Mouse (Mus musculus) hindbrain, embryonic 10.5 days (tissue): ENCODE measurements around the gene Pex5. TPM values are rescaled to one million over a fixed set of nuclear protein-coding genes. Genes with fewer than 3 reads are reported as not detected.
"Not testable (repeated sequence)": the region's sequence is repeated elsewhere in the genome, so short reads cannot be mapped to it uniquely, and the experiment has no call there.

Experiments used
- DNase-seq: peaks from one replicate; pipeline ENCODE4 v3.0.0-alpha.2; 2017; ENCODE audit warnings: low spot score
- H3K27ac ChIP-seq: fragments of 300-500 bp; sonication (generic); 2 replicates; pipeline ENCODE4 v1.5.1; 2016; ENCODE audit warnings: mild to moderate bottlenecking, moderate library complexity
- H3K27me3 ChIP-seq: fragments of 300-500 bp; sonication (generic); 2 replicates; pipeline ENCODE4 v1.6.1; 2016; ENCODE audit warnings: mild to moderate bottlenecking; ENCODE audit not compliant: poor library complexity, insufficient read depth, severe bottlenecking
- H3K36me3 ChIP-seq: fragments of 300-500 bp; sonication (generic); 2 replicates; pipeline ENCODE4 v1.6.1; 2016; ENCODE audit warnings: mild to moderate bottlenecking, moderate library complexity
- H3K4me1 ChIP-seq: fragments of 300-500 bp; sonication (generic); replicated peaks from 2 replicates; pipeline ENCODE4 v1.6.1; 2016; ENCODE audit warnings: mild to moderate bottlenecking
- H3K4me3 ChIP-seq: fragments of 300-500 bp; sonication (generic); 2 replicates; pipeline ENCODE4 v1.5.1; 2016; ENCODE audit warnings: mild to moderate bottlenecking, moderate library complexity
- H3K9me3 ChIP-seq: fragments of 300-500 bp; sonication (generic); 2 replicates; pipeline ENCODE4 v1.6.1; 2016; ENCODE audit warnings: mild to moderate bottlenecking, moderate library complexity
- WGBS: fragments of 180-500 bp; shearing (Covaris S2); methylation state at CpG from one replicate; pipeline ENCODE4 v1.1.7; 2016; 5-methylcytosine and 5-hydroxymethylcytosine counted together
- polyA plus RNA-seq: library from polyadenylated mRNA; unstranded; fragments of >200 nt; fragmentation: Nextera tagmentation; extraction: Ambion mirVana; gene quantifications from 2 replicates; pipeline ENCODE4 v1.2.1, GENCODE M21; 2016

The Pex5 gene
- polyA plus RNA-seq, 1 experiment from 2014 or later = 51.7 TPM

GRCm38 (mm10) chr6:124446024-124446423 lies 31.2 kb upstream of the Pex5 start:
- H3K4me1 ChIP-seq = no peaks in the 10 kb centered on the region; the same call in 1 of the 2 replicates
- H3K4me3 ChIP-seq = no peak overlapping the region
- WGBS = 94% methylated on average over 2 of the region's 2 CpGs
- H3K27ac ChIP-seq = no peak overlapping the region
- no peaks in the 10 kb centered on the region for H3K27me3 ChIP-seq
- H3K9me3 ChIP-seq = no peaks in the 10 kb centered on the region
- no peak for DNase-seq
- no peaks in the 10 kb centered on the region for H3K36me3 ChIP-seq

GRCm38 (mm10) chr6:124443338-124443737 lies 28.5 kb upstream of the Pex5 start:
- H3K9me3 ChIP-seq = no peaks in the 10 kb centered on the region
- 84% methylated on average over 2 of the region's 2 CpGs for WGBS
- H3K27me3 ChIP-seq = no peaks in the 10 kb centered on the region
- H3K36me3 ChIP-seq = 0 out of 2 replicates have a peak, but pooled peaks cover 6% of the 10 kb centered on the region
- no peaks in the 10 kb centered on the region; the same call in 1 of the 2 replicates for H3K4me1 ChIP-seq
- no peak overlapping the region for H3K4me3 ChIP-seq
- no peak for DNase-seq
- H3K27ac ChIP-seq = no peak overlapping the region

DNA sequence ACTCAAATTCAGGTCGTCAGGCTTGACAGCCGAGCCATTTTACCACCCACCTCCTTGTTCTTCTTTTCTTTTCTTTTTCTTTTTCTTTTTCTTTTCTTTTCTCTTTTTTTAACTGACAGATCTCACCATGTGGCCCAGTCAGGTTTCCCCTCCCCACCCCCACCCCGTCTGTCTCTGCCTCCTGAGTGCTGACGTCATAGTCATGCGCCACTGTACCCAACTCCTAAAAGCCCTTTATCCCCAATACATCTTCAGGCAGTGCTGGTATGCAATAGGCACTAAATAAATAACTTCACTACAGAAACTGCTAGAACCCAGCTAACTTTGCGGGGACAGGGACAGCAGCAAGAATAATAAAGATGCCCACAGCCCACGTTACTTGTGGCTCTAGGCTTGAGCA lies 21.4 kb upstream of the Pex5 start:
- peaks cover 8% of the 10 kb centered on the region for H3K4me1 ChIP-seq

GRCm38 (mm10) chr6:124435173-124435572 lies 20.3 kb upstream of the Pex5 start:
- no peak overlapping the region for H3K4me3 ChIP-seq
- DNase-seq = no peak
- no peak overlapping the region for H3K27ac ChIP-seq
- no peaks in the 10 kb centered on the region for H3K27me3 ChIP-seq
- WGBS = 74% methylated on average over 5 of the region's 5 CpGs
- H3K36me3 ChIP-seq = 0 out of 2 replicates have a peak, but pooled peaks cover 6% of the 10 kb centered on the region
- H3K9me3 ChIP-seq = no peaks in the 10 kb centered on the region
- H3K4me1 ChIP-seq = peaks cover 19% of the 10 kb centered on the region

More for the DNA sequence above, 21.4 kb upstream of the Pex5 start:
- Histone ChIP-seq H3K9me3 (no peaks in the 10 kb centered on the region), H3K36me3 (0 out of 2 replicates have a peak, but pooled peaks cover 6% of the 10 kb centered on the region), H3K27me3 (no peaks in the 10 kb centered on the region), H3K4me3 (no peak overlapping the region), H3K27ac (no peak overlapping the region)
- WGBS = 76% methylated on average over 7 of the region's 7 CpGs
- no peak for DNase-seq

DNA sequence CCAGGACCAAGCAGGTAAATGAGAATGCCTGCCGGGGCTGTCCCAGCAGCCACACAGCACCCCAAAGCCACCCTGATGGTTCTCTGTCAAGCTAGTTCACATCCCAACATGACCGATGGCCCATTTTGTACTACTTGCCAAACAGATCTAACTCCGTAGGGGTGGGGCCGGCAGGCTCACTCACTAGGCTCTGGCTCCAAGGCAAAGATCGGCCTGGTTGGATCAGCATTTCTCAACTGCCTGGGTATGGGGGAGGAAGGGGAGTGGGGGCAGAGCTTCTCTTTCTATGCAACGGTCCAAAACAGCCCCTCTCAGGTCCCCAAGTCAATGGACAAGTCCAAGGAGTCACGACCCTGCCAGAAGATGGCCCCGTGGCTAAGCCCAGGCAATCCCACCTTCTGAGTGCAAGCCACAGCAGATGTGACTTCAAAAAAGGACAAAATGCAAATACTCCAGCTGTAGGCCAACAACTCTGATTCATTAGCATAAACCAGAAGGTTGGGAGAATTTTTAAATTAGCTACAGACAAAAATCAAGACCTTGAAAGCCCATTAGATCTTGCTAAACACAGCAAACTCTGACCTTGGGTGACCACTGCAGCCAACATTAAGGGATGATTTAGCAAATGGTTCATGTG lies 18.9 kb upstream of the Pex5 start:
- no peaks in the 10 kb centered on the region for H3K27me3 ChIP-seq
- no peak overlapping the region for H3K27ac ChIP-seq
- WGBS = 90% methylated on average over 8 of the region's 8 CpGs
- no peak overlapping the region for H3K4me3 ChIP-seq
- H3K9me3 ChIP-seq = no peaks in the 10 kb centered on the region
- 0 out of 2 replicates have a peak, but pooled peaks cover 3% of the 10 kb centered on the region for H3K36me3 ChIP-seq
- no peak for DNase-seq
- peaks cover 22% of the 10 kb centered on the region for H3K4me1 ChIP-seq

- Histone ChIP-seq H3K9me3 (no peaks in the 10 kb centered on the region), H3K4me1 (peaks cover 22% of the 10 kb centered on the region), H3K27me3 (no peaks in the 10 kb centered on the region), H3K36me3 (no peaks in the 10 kb centered on the region), H3K27ac (peak overlapping the region; percentile 64), H3K4me3 (no peak overlapping the region)
- no peak for DNase-seq
- 39% methylated on average over 8 of the region's 8 CpGs for WGBS
Measured at GRCm38 (mm10) chr6:124430784-124431495, 16.1 kb upstream of the Pex5 start.

DNA sequence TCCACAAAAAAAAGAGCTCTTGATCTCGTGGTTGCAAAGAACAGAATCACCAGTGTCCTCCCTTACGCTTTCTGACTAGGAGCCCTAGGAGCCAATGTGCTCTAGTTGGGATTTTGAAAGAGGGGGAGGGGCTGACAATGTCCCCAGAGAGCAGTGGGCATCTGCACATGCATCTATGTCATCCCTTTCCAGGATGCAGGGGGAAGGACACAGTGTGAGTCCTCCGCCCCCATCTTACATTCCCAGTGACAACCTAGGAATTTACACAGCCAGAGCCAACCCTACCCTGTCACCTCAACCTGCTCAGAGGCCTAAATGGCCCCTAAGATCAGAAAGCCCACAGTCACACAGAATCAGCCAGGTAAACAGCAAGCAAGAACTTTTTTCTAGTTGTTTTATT lies 15.5 kb upstream of the Pex5 start:
- Histone ChIP-seq H3K36me3 (no peaks in the 10 kb centered on the region), H3K27me3 (no peaks in the 10 kb centered on the region), H3K4me3 (no peak overlapping the region), H3K4me1 (peaks cover 22% of the 10 kb centered on the region), H3K27ac (peak overlapping the region; percentile 64), H3K9me3 (no peaks in the 10 kb centered on the region)
- DNase-seq = no peak
- 61% methylated on average over 3 of the region's 3 CpGs for WGBS

- Histone ChIP-seq H3K4me1 (peaks cover 22% of the 10 kb centered on the region), H3K27me3 (no peaks in the 10 kb centered on the region), H3K4me3 (no peak overlapping the region), H3K36me3 (no peaks in the 10 kb centered on the region), H3K9me3 (no peaks in the 10 kb centered on the region), H3K27ac (no peak overlapping the region)
- DNase-seq = no peak
- 66% methylated on average over 6 of the region's 6 CpGs for whole genome bisulfite sequencing
Measured at GRCm38 (mm10) chr6:124427791-124428576, 13.1 kb upstream of the Pex5 start.

- Histone ChIP-seq H3K4me3 (no peak overlapping the region), H3K27me3 (no peaks in the 10 kb centered on the region), H3K27ac (no peak overlapping the region), H3K36me3 (no peaks in the 10 kb centered on the region), H3K9me3 (no peaks in the 10 kb centered on the region), H3K4me1 (peaks cover 22% of the 10 kb centered on the region)
- WGBS = 88% methylated on average over 7 of the region's 7 CpGs
- no peak for DNase-seq
Measured at GRCm38 (mm10) chr6:124427289-124427688, 12.4 kb upstream of the Pex5 start.

GRCm38 (mm10) chr6:124426604-124427003 lies 11.7 kb upstream of the Pex5 start:
- Histone ChIP-seq H3K4me3 (no peak overlapping the region), H3K36me3 (no peaks in the 10 kb centered on the region), H3K27ac (no peak overlapping the region), H3K4me1 (peaks cover 18% of the 10 kb centered on the region), H3K27me3 (no peaks in the 10 kb centered on the region), H3K9me3 (no peaks in the 10 kb centered on the region)
- DNase-seq = no peak
- 74% methylated on average over 3 of the region's 3 CpGs for WGBS

DNA sequence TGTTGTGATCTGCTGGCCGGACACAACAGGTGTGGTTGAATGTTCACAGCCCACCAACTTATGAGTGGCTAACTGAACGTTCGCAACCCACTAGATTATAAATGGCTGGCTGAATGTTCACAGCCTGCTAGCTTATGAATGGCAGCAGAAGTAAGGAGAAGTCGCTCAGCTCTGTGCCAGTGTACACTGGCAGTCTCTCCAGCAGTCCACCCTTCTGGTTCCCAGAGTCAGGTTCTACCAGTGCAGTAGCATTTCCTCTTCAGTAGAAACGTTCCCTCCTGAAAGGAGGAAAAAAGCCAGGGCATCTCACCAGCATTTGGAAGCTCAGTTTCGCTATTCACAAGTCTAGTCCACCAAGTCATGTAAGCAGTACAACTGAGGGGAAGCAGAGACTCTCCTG lies 10.7 kb upstream of the Pex5 start:
- 81% methylated on average over 6 of the region's 6 CpGs for WGBS
- Histone ChIP-seq H3K27me3 (no peaks in the 10 kb centered on the region), H3K36me3 (no peaks in the 10 kb centered on the region), H3K4me1 (peaks cover 7% of the 10 kb centered on the region), H3K9me3 (no peaks in the 10 kb centered on the region), H3K27ac (no peak overlapping the region), H3K4me3 (no peak overlapping the region)
- DNase-seq = no peak

GRCm38 (mm10) chr6:124425042-124425441 lies 10.2 kb upstream of the Pex5 start:
- DNase-seq, H3K4me3 ChIP-seq, H3K36me3 ChIP-seq, H3K4me1 ChIP-seq, H3K9me3 ChIP-seq, H3K27ac ChIP-seq, H3K27me3 ChIP-seq: not testable (repeated sequence)
- WGBS = 60% methylated on average over 7 of the region's 7 CpGs

GRCm38 (mm10) chr6:124424068-124424498 lies 9.2 kb upstream of the Pex5 start:
- Histone ChIP-seq H3K4me1 (no peaks in the 10 kb centered on the region), H3K27ac (no peak overlapping the region), H3K9me3 (no peaks in the 10 kb centered on the region), H3K4me3 (no peak overlapping the region), H3K27me3 (no peaks in the 10 kb centered on the region), H3K36me3 (no peaks in the 10 kb centered on the region)
- no peak for DNase-seq
- 55% methylated on average over 1 of the region's 1 CpGs for WGBS
